Mouse (Mus musculus) WW6 (cell line): ENCODE results near the gene Smc2.
"Not testable (repeated sequence)": the region's sequence is repeated elsewhere in the genome, so short reads cannot be mapped to it uniquely, and the experiment has no call there.

ENCODE experiments used
- DNase-seq: peaks from one replicate; pipeline ENCODE4 v3.0.0-alpha.2; 2013; ENCODE audit warnings: low read depth, low spot score

Smc2 gene

GRCm38 (mm10) chr4:52438886-52439664, at the start of gene Smc2:
TSS of gene Smc2 (plus strand) at chr4:52439243.
- peak; percentile 78 for DNase-seq

GRCm38 (mm10) chr4:52411587-52411986, 27.5 kb upstream of the Smc2 start:
- no peak for DNase-seq

- no peak for DNase-seq
These were observed 15.4 kb upstream of the Smc2 start for GRCm38 (mm10) chr4:52423653-52424052.

GRCm38 (mm10) chr4:52429310-52430198, 9.5 kb upstream of the Smc2 start:
- DNase-seq = no peak

- DNase-seq = not testable (repeated sequence)
These were observed 3.5 kb upstream of the Smc2 start for GRCm38 (mm10) chr4:52435551-52435950.

GRCm38 (mm10) chr4:52438371-52438885, 615 bp upstream of the Smc2 start:
- no peak for DNase-seq

GRCm38 (mm10) chr4:52459726-52460125, 20.7 kb downstream of the Smc2 start:
- no peak for DNase-seq

- DNase-seq = no peak
These were observed 22.3 kb downstream of the Smc2 start for GRCm38 (mm10) chr4:52461321-52461720.

GRCm38 (mm10) chr4:52473431-52473830, 34.4 kb downstream of the Smc2 start:
- DNase-seq = no peak

- no peak for DNase-seq
These were observed 48.4 kb downstream of the Smc2 start for GRCm38 (mm10) chr4:52487486-52487885.

- not testable (repeated sequence) for DNase-seq
These were observed 58.1 kb downstream of the Smc2 start, which contains the start of gene Vma21-ps for GRCm38 (mm10) chr4:52497144-52497543. TSS of gene Vma21-ps (minus strand) at chr4:52497244.

- peak; percentile 56 for DNase-seq
These were observed 78.5 kb downstream of the Smc2 start for GRCm38 (mm10) chr4:52517580-52517979.

GRCm38 (mm10) chr4:52519301-52519700, 80.3 kb downstream of the Smc2 start:
- DNase-seq = no peak

GRCm38 (mm10) chr4:52526464-52526863, 87.4 kb downstream of the Smc2 start:
- no peak for DNase-seq

- DNase-seq = no peak
These were observed 91.6 kb downstream of the Smc2 start for GRCm38 (mm10) chr4:52530636-52531035.
